Mouse (Mus musculus): Measurements from ENCODE around the gene Tmem106b.
A peak's percentile ranks its signal among the peaks of the same experiment; 100 is the strongest.

Gene Tmem106b

GRCm38 (mm10) chr6:13069302-13070146 lies at the start of gene Tmem106b:
TSS of gene Tmem106b (plus strand) at chr6:13069759.
- ATAC-seq (ENCODE audit: insufficient number of reproducible peaks, low FRiP score, low TSS enrichment) = peak; percentile 97

GRCm38 (mm10) chr6:13021245-13022100 lies 48.1 kb upstream of the Tmem106b start:
- ATAC-seq (ENCODE audit: insufficient number of reproducible peaks, low FRiP score, low TSS enrichment) = no peak

- ATAC-seq (ENCODE audit: insufficient number of reproducible peaks, low FRiP score, low TSS enrichment) = no peak
Measured at GRCm38 (mm10) chr6:13030558-13030957, 39.0 kb upstream of the Tmem106b start.

GRCm38 (mm10) chr6:13030961-13031360 lies 38.6 kb upstream of the Tmem106b start:
- ATAC-seq (ENCODE audit: insufficient number of reproducible peaks, low FRiP score, low TSS enrichment) = no peak

GRCm38 (mm10) chr6:13052408-13053200 lies 17.0 kb upstream of the Tmem106b start:
- ATAC-seq (ENCODE audit: insufficient number of reproducible peaks, low FRiP score, low TSS enrichment) = no peak

- no peak for ATAC-seq (ENCODE audit: insufficient number of reproducible peaks, low FRiP score, low TSS enrichment)
Measured at GRCm38 (mm10) chr6:13061276-13062039, 8.1 kb upstream of the Tmem106b start.

- ATAC-seq (ENCODE audit: insufficient number of reproducible peaks, low FRiP score, low TSS enrichment) = no peak
Measured at GRCm38 (mm10) chr6:13062063-13062462, 7.5 kb upstream of the Tmem106b start.

- no peak for ATAC-seq (ENCODE audit: insufficient number of reproducible peaks, low FRiP score, low TSS enrichment)
Measured at GRCm38 (mm10) chr6:13062691-13063255, 6.8 kb upstream of the Tmem106b start.

GRCm38 (mm10) chr6:13070147-13070425 lies 527 bp downstream of the Tmem106b start:
- peak; percentile 18; the same call in 1 of the 2 replicates for ATAC-seq (ENCODE audit: insufficient number of reproducible peaks, low FRiP score, low TSS enrichment)

- ATAC-seq (ENCODE audit: insufficient number of reproducible peaks, low FRiP score, low TSS enrichment) = peak; percentile 31; the same call in 1 of the 2 replicates
Measured at GRCm38 (mm10) chr6:13070485-13070884, 926 bp downstream of the Tmem106b start.

GRCm38 (mm10) chr6:13073036-13073435 lies 3.5 kb downstream of the Tmem106b start:
- no peak for ATAC-seq (ENCODE audit: insufficient number of reproducible peaks, low FRiP score, low TSS enrichment)

- no peak for ATAC-seq (ENCODE audit: insufficient number of reproducible peaks, low FRiP score, low TSS enrichment)
Measured at GRCm38 (mm10) chr6:13073876-13074275, 4.3 kb downstream of the Tmem106b start.

GRCm38 (mm10) chr6:13082881-13083280 lies 13.3 kb downstream of the Tmem106b start:
- no peak for ATAC-seq (ENCODE audit: insufficient number of reproducible peaks, low FRiP score, low TSS enrichment)

GRCm38 (mm10) chr6:13096656-13097435 lies 27.3 kb downstream of the Tmem106b start:
- ATAC-seq (ENCODE audit: insufficient number of reproducible peaks, low FRiP score, low TSS enrichment) = no peak

GRCm38 (mm10) chr6:13100137-13100536 lies 30.6 kb downstream of the Tmem106b start:
- no peak for ATAC-seq (ENCODE audit: insufficient number of reproducible peaks, low FRiP score, low TSS enrichment)

- no peak for ATAC-seq (ENCODE audit: insufficient number of reproducible peaks, low FRiP score, low TSS enrichment)
Measured at GRCm38 (mm10) chr6:13108662-13109061, 39.1 kb downstream of the Tmem106b start.

GRCm38 (mm10) chr6:13137255-13137654 lies 67.7 kb downstream of the Tmem106b start:
- no peak for ATAC-seq (ENCODE audit: insufficient number of reproducible peaks, low FRiP score, low TSS enrichment)
